Mouse (Mus musculus) midbrain, postnatal 0 days (tissue): ENCODE measurements around the gene Kap. TPM values are rescaled to one million over a fixed set of nuclear protein-coding genes. Genes with fewer than 3 reads are reported as not detected.
A peak's percentile ranks its signal among the peaks of the same experiment; 100 is the strongest.
"Not testable (repeated sequence)": the region's sequence is repeated elsewhere in the genome, so short reads cannot be mapped to it uniquely, and the experiment has no call there.

Experiments
- ATAC-seq: fragments of 200-750 bp; cut with Nextera tagmentation; 2 replicates; pipeline ENCODE4 v1.8.0; 2017; ENCODE audit warnings: moderate number of reproducible peaks, mild to moderate bottlenecking, moderate TSS enrichment, moderate library complexity; ENCODE audit not compliant: low FRiP score
- DNase-seq: peaks from one replicate; pipeline ENCODE4 v3.0.0-alpha.2; 2015; ENCODE audit warnings: low spot score
- H3K27ac ChIP-seq: fragments of 300-500 bp; sonication (generic); 2 replicates; pipeline ENCODE4 v1.5.1; 2014; ENCODE audit warnings: low read depth, mild to moderate bottlenecking, low read length, mixed read lengths
- H3K27me3 ChIP-seq: fragments of 300-500 bp; sonication (generic); 2 replicates; pipeline ENCODE4 v1.6.1; 2014; ENCODE audit warnings: low read length, control low read depth, mixed read lengths; ENCODE audit not compliant: insufficient read depth
- H3K36me3 ChIP-seq: fragments of 300-500 bp; sonication (generic); 2 replicates; pipeline ENCODE4 v1.6.1; 2014; ENCODE audit warnings: low read length, control low read depth, mixed read lengths; ENCODE audit not compliant: insufficient read depth
- H3K4me1 ChIP-seq: fragments of 300-500 bp; sonication (generic); 2 replicates; pipeline ENCODE4 v1.6.1; 2014; ENCODE audit warnings: mild to moderate bottlenecking, control low read depth, antibody characterized with exemption, low read length, mixed read lengths; ENCODE audit not compliant: insufficient read depth
- H3K4me2 ChIP-seq: fragments of 300-500 bp; sonication (generic); 2 replicates; pipeline ENCODE4 v1.6.1; 2014; ENCODE audit warnings: low read depth, mild to moderate bottlenecking, low read length, mixed read lengths; ENCODE audit not compliant: poor library complexity, severe bottlenecking
- H3K4me3 ChIP-seq: fragments of 300-500 bp; sonication (generic); 2 replicates; pipeline ENCODE4 v1.5.1; 2014; ENCODE audit warnings: low read depth, mild to moderate bottlenecking, low read length, moderate library complexity
- H3K9ac ChIP-seq: fragments of 300-500 bp; sonication (generic); replicated peaks from 2 replicates; pipeline ENCODE4 v1.6.1; 2014; ENCODE audit warnings: mild to moderate bottlenecking, low read length, moderate library complexity, mixed read lengths; ENCODE audit not compliant: poor library complexity, severe bottlenecking
- H3K9me3 ChIP-seq: fragments of 300-500 bp; sonication (generic); 2 replicates; pipeline ENCODE4 v1.6.1; 2016; ENCODE audit warnings: low read length, control low read depth
- CTCF ChIP-seq: IDR thresholded peaks from 2 replicates; pipeline ENCODE4 v1.5.1; 2016; ENCODE audit warnings: antibody characterized with exemption, mild to moderate bottlenecking
- WGBS: fragments of 180-500 bp; shearing (Covaris S2); extraction: QIAGEN DNeasy Blood & Tissue Kit; methylation state at CpG from one replicate; pipeline ENCODE4 v1.1.7; 2014; 5-methylcytosine and 5-hydroxymethylcytosine counted together
- polyA plus RNA-seq: library from polyadenylated mRNA; unstranded; fragments of >200 nt; fragmentation: Nextera tagmentation; extraction: Ambion mirVana; gene quantifications from 2 replicates; pipeline ENCODE4 v1.2.1, GENCODE M21; 2015
- total RNA-seq: library from RNA; depleted of rRNA; stranded (reverse); fragments of >200 nt; gene quantifications from 2 replicates; pipeline ENCODE4 v1.2.3, GENCODE M21; 2014; rRNA removed

Kap gene
- total and polyA plus RNA-seq, 2 experiments from 2014 or later = not detected

GRCm38 (mm10) chr6:133868381-133868780 lies 14.8 kb upstream of the Kap start:
- DNase-seq = no peak
- ATAC-seq = no peak
- Histone ChIP-seq H3K27me3 (no peaks in the 10 kb centered on the region), H3K4me1 (no peaks in the 10 kb centered on the region), H3K36me3 (no peaks in the 10 kb centered on the region), H3K4me3 (no peak overlapping the region), H3K4me2 (no peak overlapping the region), H3K9me3 (no peaks in the 10 kb centered on the region), H3K27ac (no peak overlapping the region), H3K9ac (no peak overlapping the region)
- no peak for TF ChIP-seq CTCF
- WGBS = 72% methylated on average over 1 of the region's 1 CpGs

GRCm38 (mm10) chr6:133855871-133856270 lies 2.3 kb upstream of the Kap start:
- no peak overlapping the region for H3K9ac ChIP-seq
- ATAC-seq (no peak), DNase-seq (no peak)
- 77% methylated on average over 2 of the region's 2 CpGs for WGBS
- H3K36me3 ChIP-seq = no peaks in the 10 kb centered on the region
- no peak overlapping the region for H3K4me3 ChIP-seq
- no peaks in the 10 kb centered on the region for H3K9me3 ChIP-seq
- H3K4me1 ChIP-seq = no peaks in the 10 kb centered on the region
- TF ChIP-seq CTCF = no peak
- H3K27me3 ChIP-seq = no peaks in the 10 kb centered on the region
- H3K27ac ChIP-seq = no peak overlapping the region
- H3K4me2 ChIP-seq = no peak overlapping the region

GRCm38 (mm10) chr6:133849359-133849758 lies 4.2 kb downstream of the Kap start:
- Histone ChIP-seq H3K27ac (no peak overlapping the region), H3K4me1 (no peaks in the 10 kb centered on the region), H3K27me3 (no peaks in the 10 kb centered on the region), H3K36me3 (no peaks in the 10 kb centered on the region), H3K9me3 (no peaks in the 10 kb centered on the region), H3K4me2 (no peak overlapping the region), H3K4me3 (no peak overlapping the region), H3K9ac (no peak overlapping the region)
- TF ChIP-seq CTCF = no peak
- ATAC-seq = no peak
- DNase-seq = no peak
- WGBS = 78% methylated on average over 2 of the region's 2 CpGs

GRCm38 (mm10) chr6:133848861-133849260 lies 4.7 kb downstream of the Kap start:
- H3K27me3 ChIP-seq, ATAC-seq, H3K4me2 ChIP-seq, H3K36me3 ChIP-seq, DNase-seq, H3K27ac ChIP-seq, H3K4me1 ChIP-seq, H3K9me3 ChIP-seq, H3K9ac ChIP-seq, H3K4me3 ChIP-seq: not testable (repeated sequence)
- WGBS = 94% methylated on average over 5 of the region's 6 CpGs

- not testable (repeated sequence) for H3K36me3 ChIP-seq, DNase-seq, ATAC-seq, H3K9ac ChIP-seq, H3K4me1 ChIP-seq, H3K4me3 ChIP-seq, H3K27ac ChIP-seq, H3K27me3 ChIP-seq, H3K4me2 ChIP-seq, H3K9me3 ChIP-seq
- WGBS = 89% methylated on average over 29 of the region's 29 CpGs
Measured at GRCm38 (mm10) chr6:133838296-133838995, 15.1 kb downstream of the Kap start.

- H3K9me3 ChIP-seq = no peaks in the 10 kb centered on the region
- H3K27ac ChIP-seq = no peak overlapping the region
- WGBS = 50% methylated on average over 1 of the region's 1 CpGs
- no peak overlapping the region for H3K9ac ChIP-seq
- no peaks in the 10 kb centered on the region for H3K4me1 ChIP-seq
- DNase-seq = peak; percentile 2
- H3K4me2 ChIP-seq = no peak overlapping the region
- H3K4me3 ChIP-seq = no peak overlapping the region
- peak; percentile 59 for TF ChIP-seq CTCF
- H3K27me3 ChIP-seq = no peaks in the 10 kb centered on the region
- H3K36me3 ChIP-seq = no peaks in the 10 kb centered on the region
- ATAC-seq = no peak
Measured at GRCm38 (mm10) chr6:133812342-133812741, 41.2 kb downstream of the Kap start.

Other genes starting within 250 kb of the Kap start
- gene Etv6, start 181.9 kb upstream of the Kap start, total RNA-seq = 7.2 and 9.3 TPM in 2 replicates
- gene Etv6, start 181.9 kb upstream of the Kap start, polyA plus RNA-seq = 2.0 and 2.9 TPM in 2 replicates